Mouse (Mus musculus) layer of hippocampus, postnatal 10 days (tissue): ENCODE results near the gene Prss48. TPM values are rescaled to one million over a fixed set of nuclear protein-coding genes. Genes with fewer than 3 reads are reported as not detected.
"Not testable (repeated sequence)": the region's sequence is repeated elsewhere in the genome, so short reads cannot be mapped to it uniquely, and the experiment has no call there.

ENCODE experiments used
- DNase-seq, 2 experiments: peaks; one replicate each; pipeline ENCODE4 v3.0.0; 2021; ENCODE audit warnings: low spot score in 2 of 2
- total RNA-seq, 2 experiments: library from RNA; stranded (reverse); gene quantifications; 2 replicates each; pipeline ENCODE4 v1.2.3; 2021

Prss48 gene
- total RNA-seq, 2 experiments from 2014 or later, result not detected

DNA sequence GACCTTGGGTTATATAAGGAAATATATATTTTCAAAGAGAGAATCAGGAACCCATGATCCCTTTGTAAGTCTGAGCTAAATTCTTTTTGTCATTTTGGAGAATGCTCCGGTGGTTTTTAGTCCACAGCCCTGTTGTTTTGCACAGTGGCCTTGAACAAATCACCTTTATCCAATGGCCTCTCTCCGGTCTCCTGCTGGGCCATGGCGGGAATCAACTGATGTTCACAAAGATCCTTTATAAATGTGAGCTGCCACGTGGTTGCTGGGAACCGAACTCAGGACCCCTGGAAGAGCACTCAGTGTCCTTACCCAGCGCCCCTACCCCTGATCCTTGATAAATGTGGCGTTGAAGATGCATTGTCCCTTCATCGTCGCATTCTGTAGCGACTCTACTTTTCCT is 2.5 kb upstream of the Prss48 start:
- no peak for DNase-seq

DNA sequence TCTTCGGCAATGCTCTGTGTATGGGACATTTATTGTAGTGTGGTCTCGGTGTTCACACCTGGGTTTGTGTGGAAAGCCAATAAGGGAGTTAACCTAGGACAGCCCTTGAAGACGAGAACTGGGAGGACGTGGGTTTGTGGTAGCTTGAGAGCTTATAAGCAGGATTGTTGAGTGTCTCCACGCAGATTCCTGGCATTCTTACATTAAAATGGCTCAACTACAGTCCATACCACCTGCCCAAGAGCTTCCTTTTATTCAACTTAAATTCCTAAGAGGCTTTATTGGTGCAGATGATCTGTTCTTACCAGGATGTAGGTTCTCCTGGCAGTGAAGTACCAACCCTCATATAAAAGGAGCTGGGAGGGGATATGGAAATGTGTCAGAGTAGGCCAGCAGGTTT is 649 bp upstream of the Prss48 start:
- DNase-seq, result no peak

DNA sequence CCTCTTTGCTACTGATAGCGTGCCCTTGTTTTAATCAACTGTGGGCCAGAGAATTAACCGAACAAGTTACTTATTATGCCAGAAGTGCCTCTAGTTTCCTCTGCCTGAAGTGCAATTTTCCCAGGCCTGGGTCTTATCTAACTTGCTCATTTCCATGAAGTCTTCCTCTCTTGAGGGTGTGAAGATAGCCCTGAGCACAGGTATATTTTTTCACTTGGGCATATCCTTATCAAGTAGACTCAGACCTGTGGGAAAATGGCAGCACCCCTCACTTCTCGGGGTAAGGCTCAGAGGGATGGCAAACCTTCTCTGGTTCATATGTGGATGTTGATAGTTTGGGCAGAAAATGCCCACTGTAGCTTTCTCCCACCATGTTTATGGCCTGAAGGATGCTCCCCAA is 1.0 kb downstream of the Prss48 start:
- DNase-seq, result no peak

DNA sequence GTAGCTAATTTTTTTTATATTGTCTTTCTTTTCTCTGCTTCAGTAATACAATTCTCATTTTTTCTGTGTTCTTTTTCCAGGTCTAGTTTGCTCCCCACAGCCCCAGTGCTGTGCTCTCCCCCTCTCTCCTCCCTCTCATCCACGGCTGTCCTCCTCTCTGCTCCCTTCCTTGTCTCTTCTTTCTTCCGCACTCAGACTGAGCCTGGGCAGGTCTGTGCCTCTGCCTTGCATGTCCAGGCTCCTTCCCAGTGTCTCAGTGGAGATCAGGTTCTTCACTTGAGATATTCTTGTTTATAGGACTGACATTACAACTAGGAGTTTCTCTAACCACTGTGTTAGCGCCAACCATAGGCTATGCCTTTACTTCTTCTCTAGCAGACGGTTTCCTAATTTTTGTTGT is 7.6 kb downstream of the Prss48 start:
- DNase-seq, result no peak

DNA sequence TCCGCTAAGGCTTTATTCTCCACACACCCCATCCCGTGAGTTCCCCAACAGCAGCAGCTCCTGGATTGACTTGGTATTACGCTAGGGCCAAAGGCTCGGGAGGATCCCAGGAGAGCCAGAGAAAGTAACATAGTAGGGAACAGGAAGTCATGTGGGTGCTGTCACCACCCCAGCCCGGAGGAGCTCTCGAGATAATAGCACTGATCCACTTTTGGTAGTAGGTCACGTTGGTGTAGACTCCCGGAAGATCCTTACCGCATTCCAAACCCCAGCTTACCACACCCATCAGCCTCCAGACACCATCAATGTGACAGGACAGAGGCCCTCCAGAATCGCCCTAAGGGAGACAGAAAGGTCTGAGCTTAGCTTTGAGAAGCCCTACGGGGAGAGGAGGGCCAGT is 8.5 kb downstream of the Prss48 start:
- no peak for DNase-seq

DNA sequence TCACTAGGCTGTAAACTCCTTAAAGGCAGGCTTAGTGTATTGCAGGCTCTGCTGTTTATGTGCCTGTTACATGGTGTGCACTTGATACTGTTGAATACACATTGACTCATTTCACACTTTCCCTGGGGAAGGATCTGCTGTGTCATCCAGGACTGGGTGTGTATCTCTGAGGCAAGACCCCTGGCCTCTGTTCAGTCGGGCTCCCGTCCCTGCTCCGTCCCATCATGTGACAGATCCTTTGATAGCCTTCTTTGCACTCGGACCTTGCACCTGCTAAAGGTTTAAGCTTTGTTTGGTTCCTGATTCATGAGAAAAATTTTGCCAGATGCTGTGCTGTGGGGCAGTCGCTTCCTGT is 10.5 kb downstream of the Prss48 start:
- no peak for DNase-seq

DNA sequence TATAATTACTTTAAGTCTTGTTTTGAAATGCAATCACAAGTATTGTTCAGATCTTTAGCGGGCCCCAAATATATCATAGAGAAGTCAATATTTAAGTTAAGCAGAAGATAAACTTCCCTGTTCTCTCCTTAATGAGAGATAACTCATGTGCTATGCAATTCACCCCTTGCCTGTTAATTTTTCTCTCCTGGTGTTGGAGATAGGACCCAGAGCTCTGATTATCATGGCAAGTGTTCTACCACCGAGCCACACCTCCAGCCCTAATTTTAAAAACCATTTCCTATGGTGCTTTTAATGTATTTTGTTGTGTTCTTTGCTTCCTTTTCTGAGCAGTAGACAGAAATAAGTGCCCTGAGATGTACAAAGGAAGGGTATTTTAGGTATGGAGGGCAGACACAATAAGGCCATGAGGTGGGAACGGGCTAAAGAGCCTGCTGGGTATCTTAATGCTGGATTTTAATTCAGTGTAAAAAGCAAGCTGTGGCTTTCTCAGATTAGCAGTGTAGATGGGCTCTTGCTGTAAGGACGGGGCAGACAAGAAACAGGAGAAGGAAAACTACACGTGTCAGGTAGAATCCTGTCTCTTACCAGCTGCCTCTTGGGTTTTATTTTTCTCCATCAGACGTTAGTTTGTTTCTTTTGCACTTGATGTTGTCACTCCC is 11.0 kb downstream of the Prss48 start:
- DNase-seq, result no peak

DNA sequence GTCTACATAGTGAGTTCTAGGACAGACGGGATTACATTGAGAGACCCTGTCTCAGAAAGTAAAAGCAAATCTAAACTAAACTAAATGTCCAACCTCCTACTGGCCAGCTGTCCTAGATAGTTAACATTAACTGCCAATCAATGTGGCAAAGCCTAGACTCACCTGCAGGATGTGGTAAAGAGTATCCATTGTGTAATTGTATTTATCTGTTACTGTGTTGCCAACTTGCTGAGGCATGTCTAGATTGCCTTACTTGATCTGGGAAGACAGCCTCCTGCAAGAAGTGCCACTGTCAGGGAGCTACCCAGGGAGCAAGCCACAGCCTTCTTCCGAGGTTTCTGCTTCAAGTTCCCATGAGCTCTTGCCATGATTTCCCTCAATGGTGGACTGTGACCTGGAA is 15.1 kb downstream of the Prss48 start:
- DNase-seq, result no peak

DNA sequence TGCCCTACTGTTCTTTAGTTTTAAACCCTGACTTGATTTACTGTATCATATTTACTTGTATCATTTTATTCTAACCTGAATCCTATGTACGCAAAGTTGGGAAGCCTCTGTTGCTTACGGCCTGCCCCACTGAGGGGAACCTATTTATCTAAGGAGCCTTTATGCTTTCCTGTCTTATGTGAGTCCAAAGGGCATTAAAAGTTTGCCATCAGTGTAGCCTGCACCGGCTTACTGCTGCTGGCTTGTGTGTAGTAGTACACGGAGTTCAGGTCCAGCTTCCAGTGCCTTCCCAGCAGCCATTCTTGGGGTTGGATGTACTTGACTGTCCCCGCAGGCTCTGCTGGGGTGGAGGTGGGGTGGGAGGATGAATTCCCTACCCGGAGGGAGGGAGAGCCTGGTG is 17.8 kb downstream of the Prss48 start:
- DNase-seq, result no peak

DNA sequence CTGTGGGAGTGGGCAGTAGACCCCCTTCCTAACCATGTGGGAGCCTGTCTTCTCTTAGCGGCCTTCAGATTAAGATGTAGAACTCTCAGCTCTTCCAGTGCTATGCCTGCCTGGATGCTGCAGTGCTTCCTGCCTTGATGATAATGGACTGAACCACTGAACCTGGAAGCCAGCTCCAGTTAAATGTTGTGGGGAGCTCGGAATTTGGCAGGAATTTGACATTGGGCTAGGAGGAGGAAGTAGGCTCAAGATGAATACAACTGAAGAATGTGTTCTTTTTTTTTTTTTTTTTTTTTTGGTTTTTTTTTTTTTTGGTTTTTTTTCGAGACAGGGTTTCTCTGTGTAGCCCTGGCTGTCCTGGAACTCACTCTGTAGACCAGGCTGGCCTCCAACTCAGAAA is 20.5 kb downstream of the Prss48 start:
- DNase-seq, result not testable (repeated sequence)

DNA sequence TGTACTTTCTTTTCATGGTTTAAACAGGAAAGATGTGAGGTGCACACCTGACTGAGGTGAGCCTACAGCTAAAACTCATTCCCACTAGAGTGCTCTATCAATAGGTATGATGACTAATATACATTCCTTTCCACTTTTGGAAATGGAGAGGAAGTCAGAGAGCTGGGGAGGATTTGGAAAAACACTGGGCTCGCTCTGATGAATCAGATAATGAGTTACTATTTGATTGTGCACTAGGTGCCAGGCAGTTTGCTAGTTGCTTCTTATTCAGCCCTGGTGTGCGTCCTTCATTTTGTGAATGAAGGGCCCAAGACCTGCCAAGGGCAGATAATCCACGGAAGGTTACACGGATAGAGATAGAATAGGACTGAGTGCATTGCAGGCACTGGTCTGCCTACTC is 22.3 kb downstream of the Prss48 start:
- no peak for DNase-seq

DNA sequence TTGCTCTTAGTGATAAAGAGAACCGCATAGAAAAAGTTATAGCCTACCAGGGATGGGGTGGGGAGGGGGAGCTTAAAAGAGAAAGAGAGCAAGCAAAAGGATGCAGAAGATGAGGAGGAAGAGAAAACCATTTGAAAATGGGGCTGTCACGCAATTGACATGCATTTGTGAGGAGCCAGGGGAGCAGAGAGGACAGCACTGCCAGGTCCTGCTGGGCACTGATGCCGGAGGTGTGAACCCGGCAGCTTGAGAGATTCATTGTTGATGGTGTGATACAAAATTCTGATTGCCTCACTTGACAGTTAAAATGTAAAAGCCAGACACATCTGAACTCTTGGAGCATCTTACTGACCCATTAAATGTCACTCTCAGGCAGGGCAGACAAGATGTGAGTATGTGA is 27.8 kb downstream of the Prss48 start:
- DNase-seq, result no peak

DNA sequence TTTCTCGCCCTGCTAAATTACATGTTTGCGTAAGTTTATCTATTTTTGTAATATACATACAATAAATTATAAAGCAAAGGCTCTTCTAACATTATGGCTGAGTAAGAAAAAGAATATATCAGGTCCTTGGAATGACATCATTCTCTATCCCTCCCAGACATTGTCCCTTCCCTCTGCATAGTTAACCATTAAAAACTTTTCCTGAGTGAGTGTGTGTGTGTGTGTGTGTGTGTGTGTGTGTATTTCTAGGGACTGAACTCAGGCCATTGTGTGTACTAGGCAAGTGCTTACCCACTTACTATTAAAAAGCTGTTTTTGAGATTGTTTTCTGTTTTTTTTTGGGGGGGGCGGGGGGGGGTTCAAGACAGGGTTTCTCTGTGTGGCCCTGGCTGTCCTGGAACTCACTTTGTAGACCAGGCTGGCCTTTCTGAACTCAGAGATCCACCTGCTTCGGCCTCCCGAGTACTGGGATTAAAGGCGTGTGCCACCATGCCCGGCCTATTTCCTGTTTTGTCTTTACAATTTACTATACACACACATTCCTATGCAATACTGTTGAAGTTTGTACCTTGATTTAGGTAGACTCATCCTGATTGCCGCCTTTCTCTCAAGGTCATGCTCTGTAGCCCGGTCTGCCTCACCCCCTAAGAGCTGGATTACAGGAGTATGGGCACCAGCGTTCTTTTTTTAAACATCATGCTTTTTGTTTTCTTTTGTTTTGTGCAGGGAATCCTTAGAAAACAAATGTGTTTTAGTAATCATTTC is 28.7 kb downstream of the Prss48 start:
- no peak for DNase-seq

DNA sequence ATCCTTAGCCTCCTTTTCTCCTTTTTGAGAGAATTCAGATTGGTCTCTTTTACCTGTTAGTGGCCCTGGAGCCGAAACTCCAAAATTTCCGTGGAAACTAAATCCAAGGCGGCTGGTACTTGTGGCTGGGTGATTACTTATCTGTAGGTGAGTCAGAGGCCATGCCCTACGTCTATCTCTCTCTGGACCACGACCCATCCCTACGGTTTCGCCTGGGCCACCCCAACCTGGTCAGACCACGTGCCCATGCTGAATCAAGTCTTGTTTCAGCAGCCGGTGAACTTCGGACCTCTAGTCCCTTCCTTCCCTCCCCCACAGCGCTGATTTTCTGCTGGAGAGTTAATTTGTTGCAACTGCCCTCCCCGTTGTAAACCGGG is 30.7 kb downstream of the Prss48 start:
- DNase-seq, result no peak

DNA sequence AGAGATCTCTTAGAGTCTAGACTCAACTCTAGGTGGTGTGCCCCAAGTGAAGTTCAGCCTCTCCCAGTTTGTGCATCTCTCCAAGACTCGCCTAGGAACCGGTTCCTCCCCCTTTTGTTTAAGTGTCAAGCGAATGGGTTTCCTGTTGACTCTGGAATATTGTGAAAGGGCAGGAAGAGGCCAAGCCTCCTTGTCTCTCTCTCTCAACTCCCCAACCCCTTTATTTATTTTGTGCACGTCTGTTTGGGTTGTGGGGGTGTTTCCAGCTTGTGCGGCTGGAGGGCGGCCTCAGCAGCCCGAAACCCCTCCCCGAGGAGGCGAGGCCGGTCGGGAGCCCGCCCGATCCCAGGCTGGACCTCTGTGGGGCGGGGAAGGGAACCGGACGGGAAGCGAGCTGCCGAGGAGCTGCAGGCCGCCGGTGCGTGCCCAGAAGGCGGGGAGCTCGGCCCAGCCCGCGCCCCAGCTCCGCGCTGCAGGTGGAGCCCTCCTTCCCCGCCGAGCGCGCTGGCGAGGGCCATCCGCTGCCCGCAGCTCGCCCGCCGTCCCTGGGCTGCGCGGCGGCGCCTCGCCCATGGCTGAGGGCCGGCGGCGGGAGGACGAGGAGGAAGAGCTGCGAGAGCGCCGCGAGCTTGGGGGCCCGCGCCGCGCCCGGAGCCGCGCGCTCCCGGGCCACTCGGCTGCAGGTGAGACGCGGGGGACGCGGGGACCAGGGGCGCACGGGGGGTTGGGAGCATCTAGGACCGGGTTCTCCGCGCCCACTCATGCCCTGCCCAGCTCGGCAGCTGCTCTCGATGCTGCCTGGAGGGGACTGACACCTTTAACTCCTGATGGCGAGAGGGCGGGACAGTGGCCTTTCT is 31.3 kb downstream of the Prss48 start, which contains the start of gene Sh3d19:
Sh3d19 (plus strand) TSS at position 368 of the 857 bp plus-strand sequence.
- peak; percentile 64 to 78 for DNase-seq

DNA sequence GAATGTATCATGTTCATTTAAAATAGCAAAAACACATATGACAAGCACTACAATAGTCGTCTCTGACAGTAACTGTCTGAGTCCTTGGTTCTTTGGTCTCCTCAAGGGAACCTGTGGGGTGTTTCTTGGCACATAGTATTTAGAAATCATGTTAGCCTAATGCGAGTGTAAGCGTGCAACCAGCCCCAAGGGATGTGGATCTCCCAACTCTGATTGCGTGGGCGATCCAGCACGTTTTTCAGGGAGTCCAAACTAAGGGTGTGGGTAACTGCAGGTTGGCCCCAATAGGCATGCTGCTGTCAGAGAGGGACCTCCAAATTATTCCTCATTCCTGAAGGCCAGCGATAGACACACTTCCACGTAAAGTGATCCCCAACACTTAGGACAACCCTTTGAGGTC is 33.3 kb downstream of the Prss48 start:
- no peak for DNase-seq

DNA sequence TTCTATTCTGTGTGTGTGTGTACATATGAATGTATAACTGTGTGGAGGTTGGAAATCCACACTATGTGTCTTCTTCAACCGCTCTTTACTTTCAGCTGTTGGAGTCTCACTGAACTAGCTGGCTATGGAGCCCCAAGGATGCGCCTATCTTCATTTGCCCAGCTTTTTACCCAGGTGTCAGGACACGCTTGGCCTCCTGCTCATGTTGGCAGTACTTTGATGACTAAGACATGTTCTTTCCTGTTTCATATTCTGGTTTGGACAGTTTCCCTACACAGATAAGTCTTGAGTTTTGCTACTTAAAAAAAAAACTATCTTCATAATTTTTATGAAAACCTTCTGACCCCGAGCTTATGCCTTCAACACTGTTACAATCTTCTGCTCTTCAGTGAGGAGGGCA is 36.8 kb downstream of the Prss48 start:
- no peak for DNase-seq

DNA sequence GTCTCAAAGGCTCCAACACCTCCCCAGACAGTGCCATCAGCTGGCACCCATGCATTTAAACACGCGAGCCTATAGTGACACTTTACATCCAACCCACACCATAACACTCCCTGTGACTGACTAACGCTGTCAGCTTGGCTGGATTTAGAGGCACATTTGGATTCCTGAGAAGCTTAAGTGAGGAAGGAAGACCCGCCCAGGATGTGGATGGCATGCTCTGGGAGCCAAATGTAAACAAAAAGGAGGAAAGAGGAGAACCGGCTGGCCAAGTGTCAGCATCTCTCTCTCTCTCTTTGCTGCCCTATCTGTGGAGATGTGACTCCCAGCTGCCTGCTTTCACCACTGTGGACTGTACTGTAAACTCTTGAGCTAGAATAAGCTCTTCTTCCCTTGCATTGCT is 41.2 kb downstream of the Prss48 start:
- DNase-seq, result no peak

DNA sequence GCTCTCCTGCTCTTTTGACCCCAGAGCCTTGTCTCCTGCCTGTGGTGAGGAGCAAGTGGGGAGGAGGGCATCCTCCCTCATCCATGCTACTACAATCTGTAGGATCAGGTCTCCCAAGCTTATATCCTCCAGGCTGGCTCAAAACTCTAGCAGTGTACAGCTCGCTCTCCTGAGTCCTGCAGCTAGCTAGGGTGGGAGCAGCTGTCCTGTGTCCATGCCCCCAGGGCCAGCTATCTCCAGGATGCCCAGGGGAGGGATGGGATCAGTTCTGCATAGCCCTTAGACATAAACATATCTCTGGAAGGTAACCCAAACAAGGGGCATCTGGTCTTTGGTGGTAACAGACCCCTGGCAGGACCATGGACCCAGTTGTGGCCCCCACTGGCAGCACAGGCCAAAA is 42.6 kb downstream of the Prss48 start:
- DNase-seq, result no peak

DNA sequence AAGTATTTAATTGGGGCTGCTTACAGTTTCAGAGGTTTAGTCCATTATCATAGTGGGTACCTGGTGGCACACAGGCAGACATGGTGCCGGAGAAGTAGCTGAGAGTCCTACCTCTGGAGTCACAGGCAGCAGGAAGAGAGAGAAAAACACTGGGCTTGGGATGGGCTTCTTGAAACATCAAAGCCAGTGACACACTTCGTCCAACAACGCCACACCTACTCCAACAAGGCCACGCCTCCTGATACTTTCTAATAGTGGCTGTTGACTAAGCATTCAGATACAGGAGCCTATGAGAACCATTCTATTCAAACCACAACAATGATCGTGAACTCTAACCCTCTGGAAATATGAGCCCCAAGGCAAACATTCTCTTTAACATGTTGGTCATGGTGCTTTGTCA is 46.6 kb downstream of the Prss48 start:
- no peak for DNase-seq

DNA sequence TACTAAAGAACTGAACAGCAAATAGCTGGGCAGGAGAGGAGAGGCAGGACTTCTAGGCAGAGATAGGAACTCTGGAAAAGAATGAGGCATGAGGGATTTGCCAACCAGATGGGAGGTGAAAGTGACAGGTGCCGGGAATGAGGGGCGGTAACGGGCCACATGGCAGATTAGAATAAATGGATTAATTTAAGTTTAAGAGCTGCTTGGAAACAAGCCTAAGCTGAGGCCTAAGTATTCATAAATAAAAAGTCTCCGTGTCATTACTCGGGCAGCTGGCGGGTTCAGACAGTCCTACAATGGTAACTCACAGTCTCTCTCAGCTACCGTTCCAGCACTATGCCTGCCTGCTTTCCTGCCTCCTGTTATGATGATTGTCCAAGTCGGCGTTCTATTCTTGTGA is 47.0 kb downstream of the Prss48 start:
- no peak for DNase-seq

DNA sequence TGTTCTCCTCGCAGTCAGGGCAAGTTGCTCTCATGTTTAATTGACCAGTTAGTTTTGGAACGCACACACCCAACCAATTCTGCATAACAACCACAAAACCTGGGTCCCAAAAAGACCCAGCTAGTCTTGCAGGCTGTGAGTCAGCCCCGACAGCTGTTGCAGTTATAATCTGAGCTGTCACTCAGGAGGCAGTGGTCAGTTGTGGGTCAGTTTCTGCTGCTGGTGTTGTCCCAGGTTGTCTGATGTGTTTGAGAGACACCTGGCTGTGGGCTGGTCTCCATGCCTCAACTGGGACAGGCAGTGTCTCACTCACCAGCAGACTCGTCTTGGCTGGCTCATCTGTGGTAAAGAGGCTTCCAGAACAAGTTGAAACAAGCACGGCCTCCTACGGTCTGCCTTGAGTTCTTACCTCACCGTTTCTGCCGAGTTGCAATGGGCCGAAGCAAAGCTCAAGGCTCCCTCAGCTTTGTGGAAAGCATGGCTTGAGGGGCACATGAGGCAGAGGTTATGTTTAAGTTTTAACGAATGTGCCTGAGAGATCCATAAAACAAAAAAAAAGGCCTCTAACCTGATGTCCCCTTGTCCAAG is 49.5 kb downstream of the Prss48 start:
- no peak for DNase-seq
